Mouse (Mus musculus) erythroblast, embryonic 14.5 days (primary cell): ENCODE measurements around the gene Unc93b1. TPM values are rescaled to one million over a fixed set of nuclear protein-coding genes. Genes with fewer than 3 reads are reported as not detected.

Source experiments
- H3K27me3 ChIP-seq: 2 replicates; pipeline ENCODE4 v1.6.1; 2012; ENCODE audit warnings: inconsistent platforms; ENCODE audit not compliant: control insufficient read depth
- H3K36me3 ChIP-seq: 2 replicates; pipeline ENCODE4 v1.6.1; 2012; ENCODE audit warnings: mild to moderate bottlenecking, inconsistent platforms; ENCODE audit not compliant: control insufficient read depth
- H3K4me1 ChIP-seq: 2 replicates; pipeline ENCODE4 v1.6.1; 2012; ENCODE audit warnings: inconsistent platforms; ENCODE audit not compliant: control insufficient read depth
- H3K4me3 ChIP-seq: replicated peaks from 2 replicates; pipeline ENCODE3; 2012; ENCODE audit warnings: moderate library complexity, mild to moderate bottlenecking, inconsistent platforms
- H3K9me3 ChIP-seq: 2 replicates; pipeline ENCODE4 v1.6.1; 2012; ENCODE audit warnings: low read length, inconsistent platforms, mixed read lengths; ENCODE audit not compliant: control insufficient read depth
- GATA1 ChIP-seq: IDR thresholded peaks from 2 replicates; pipeline ENCODE4 v1.6.1; 2012; ENCODE audit warnings: low read length, inconsistent platforms, mixed read lengths
- TAL1 ChIP-seq: IDR thresholded peaks from 3 replicates; pipeline ENCODE4 v1.6.1; 2012; ENCODE audit warnings: low read length, inconsistent platforms, mixed read lengths
- polyA plus RNA-seq: library from polyadenylated mRNA; stranded (reverse); fragments of >175 nt; gene quantifications from 2 replicates; pipeline ENCODE4 v1.2.3, GENCODE M21; 2012

Gene Unc93b1
- polyA plus RNA-seq, 1 experiment = 0.65 TPM

GRCm38 (mm10) chr19:3996106-3996505, 61.1 kb downstream of the Unc93b1 start:
- TF ChIP-seq TAL1 (no peak), GATA1 (no peak)
- Histone ChIP-seq H3K9me3 (no peaks in the 10 kb centered on the region), H3K27me3 (peaks cover 4% of the 10 kb centered on the region; the same call in 1 of the 2 replicates), H3K4me3 (no peak overlapping the region), H3K36me3 (no peaks in the 10 kb centered on the region), H3K4me1 (peaks cover 19% of the 10 kb centered on the region)

- peaks cover 4% of the 10 kb centered on the region; the same call in 1 of the 2 replicates for H3K27me3 ChIP-seq
- H3K36me3 ChIP-seq = no peaks in the 10 kb centered on the region
- TF ChIP-seq TAL1 = no peak
- no peak for TF ChIP-seq GATA1
- peaks cover 26% of the 10 kb centered on the region for H3K4me1 ChIP-seq
- H3K9me3 ChIP-seq = no peaks in the 10 kb centered on the region
- H3K4me3 ChIP-seq = no peak overlapping the region
Measured at GRCm38 (mm10) chr19:3996747-3997146, 61.8 kb downstream of the Unc93b1 start.

- Histone ChIP-seq H3K27me3 (peaks cover 4% of the 10 kb centered on the region; the same call in 1 of the 2 replicates), H3K4me3 (no peak overlapping the region), H3K36me3 (no peaks in the 10 kb centered on the region), H3K4me1 (peaks cover 28% of the 10 kb centered on the region), H3K9me3 (no peaks in the 10 kb centered on the region)
- TF ChIP-seq TAL1 = no peak
- TF ChIP-seq GATA1 = no peak
Measured at GRCm38 (mm10) chr19:3997231-3997630, 62.2 kb downstream of the Unc93b1 start.

GRCm38 (mm10) chr19:3998335-3998734, 63.3 kb downstream of the Unc93b1 start:
- TF ChIP-seq GATA1 = no peak
- no peak for TF ChIP-seq TAL1
- H3K4me3 ChIP-seq = no peak overlapping the region
- no peaks in the 10 kb centered on the region for H3K36me3 ChIP-seq
- H3K27me3 ChIP-seq = no peaks in the 10 kb centered on the region; the same call in 1 of the 2 replicates
- no peaks in the 10 kb centered on the region for H3K9me3 ChIP-seq
- peaks cover 30% of the 10 kb centered on the region for H3K4me1 ChIP-seq

Other genes starting within 250 kb of the Unc93b1 start
- gene Lrp5, start 248.6 kb upstream of the Unc93b1 start, polyA plus RNA-seq = 0.25 and 0.41 TPM in 2 replicates
- gene 1810055G02Rik, start 226.9 kb upstream of the Unc93b1 start, polyA plus RNA-seq = 0.99 and 1.6 TPM in 2 replicates
- gene Kmt5b, start 167.8 kb upstream of the Unc93b1 start, polyA plus RNA-seq = 0.24 and 0.52 TPM in 2 replicates
- gene Chka, start 83.4 kb upstream of the Unc93b1 start, polyA plus RNA-seq = 0.70 and 0.82 TPM in 2 replicates
- gene Tcirg1, start 28.1 kb upstream of the Unc93b1 start, polyA plus RNA-seq = 0.96 and 1.2 TPM in 2 replicates
- 6.4 and 20.4 TPM in 2 replicates for gene Ndufs8, start 22.4 kb upstream of the Unc93b1 start, polyA plus RNA-seq
- gene Aldh3b1, start 5.4 kb upstream of the Unc93b1 start, polyA plus RNA-seq = not detected in 2 replicates
- 0.01 TPM in 1 of 2 replicates, not detected in the other for gene Aldh3b3, start 23.5 kb downstream of the Unc93b1 start, polyA plus RNA-seq
- gene Aldh3b2, start 37.1 kb downstream of the Unc93b1 start, polyA plus RNA-seq = 0.11 and 0.20 TPM in 2 replicates
- 0.10 TPM in 1 of 2 replicates, not detected in the other for gene Acy3, start 51.4 kb downstream of the Unc93b1 start, polyA plus RNA-seq
- not detected in 2 replicates for gene Tbx10, start 57.6 kb downstream of the Unc93b1 start, polyA plus RNA-seq
- 0.45 and 0.73 TPM in 2 replicates for gene Nudt8, start 65.4 kb downstream of the Unc93b1 start, polyA plus RNA-seq
- gene Gm49405, start 65.4 kb downstream of the Unc93b1 start, polyA plus RNA-seq = 0.05 TPM in 2 replicates
- 0.06 and 0.07 TPM in 2 replicates for gene Doc2g, start 68.1 kb downstream of the Unc93b1 start, polyA plus RNA-seq
- 47.7 and 49.2 TPM in 2 replicates for gene Ndufv1, start 77.6 kb downstream of the Unc93b1 start, polyA plus RNA-seq
- gene Gstp1, start 102.8 kb downstream of the Unc93b1 start, polyA plus RNA-seq = 14.9 and 28.9 TPM in 2 replicates
- gene Gstp2, start 110.8 kb downstream of the Unc93b1 start, polyA plus RNA-seq = not detected in 2 replicates
- gene Gstp3, start 124.4 kb downstream of the Unc93b1 start, polyA plus RNA-seq = 1.3 TPM in 2 replicates
- not detected in 2 replicates for gene Cabp2, start 146.4 kb downstream of the Unc93b1 start, polyA plus RNA-seq
- gene Cdk2ap2, start 162.0 kb downstream of the Unc93b1 start, polyA plus RNA-seq = 11.2 and 12.1 TPM in 2 replicates
- 0.66 and 0.94 TPM in 2 replicates for gene Pitpnm1, start 164.8 kb downstream of the Unc93b1 start, polyA plus RNA-seq
- gene Aip, start 190.7 kb downstream of the Unc93b1 start, polyA plus RNA-seq = 23.9 and 25.1 TPM in 2 replicates
- gene Gpr152, start 204.6 kb downstream of the Unc93b1 start, polyA plus RNA-seq = 0.01 TPM in 1 of 2 replicates, not detected in the other
- gene Cabp4, start 208.8 kb downstream of the Unc93b1 start, polyA plus RNA-seq = 0.05 TPM in 2 replicates
- 6.2 and 7.5 TPM in 2 replicates for gene Coro1b, start 213.4 kb downstream of the Unc93b1 start, polyA plus RNA-seq
- 5.6 and 7.7 TPM in 2 replicates for gene Ptprcap, start 218.4 kb downstream of the Unc93b1 start, polyA plus RNA-seq
- gene Rps6kb2, start 228.2 kb downstream of the Unc93b1 start, polyA plus RNA-seq = 24.5 and 32.5 TPM in 2 replicates
- not detected in 2 replicates for gene Carns1, start 240.3 kb downstream of the Unc93b1 start, polyA plus RNA-seq